Mouse (Mus musculus) right cerebral cortex, postnatal 4 days (tissue): ENCODE results near the gene Parp16.
"Not testable (repeated sequence)": the region's sequence is repeated elsewhere in the genome, so short reads cannot be mapped to it uniquely, and the experiment has no call there.

Source experiments
- DNase-seq: peaks from one replicate; pipeline ENCODE4 v3.0.0-alpha.2; 2022

Gene Parp16

GRCm38 (mm10) chr9:65178336-65179213 is 16.6 kb upstream of the Parp16 start:
- peak; percentile 27 for DNase-seq

- DNase-seq = no peak
Observed at GRCm38 (mm10) chr9:65179817-65180624, 15.1 kb upstream of the Parp16 start.

DNA sequence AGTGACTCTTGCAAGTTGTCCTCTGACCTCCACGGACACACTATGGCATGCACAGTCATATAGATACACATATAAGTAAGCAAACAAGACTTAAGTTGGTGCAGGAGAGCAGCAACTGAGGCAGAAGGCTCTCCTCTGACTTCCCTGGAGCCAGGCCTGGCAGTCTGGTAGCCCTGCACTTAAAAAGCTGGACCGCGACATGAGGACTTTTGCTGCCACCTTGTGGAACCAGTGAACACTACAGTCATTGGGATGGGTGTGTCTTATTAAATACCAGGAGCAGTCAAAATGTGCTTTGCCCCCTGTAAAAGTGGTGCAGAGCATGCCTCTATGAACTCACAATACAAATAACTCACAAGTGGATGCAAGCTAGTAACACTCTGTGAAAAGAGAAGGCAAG is 6.6 kb upstream of the Parp16 start:
- peak; percentile 78 for DNase-seq

DNA sequence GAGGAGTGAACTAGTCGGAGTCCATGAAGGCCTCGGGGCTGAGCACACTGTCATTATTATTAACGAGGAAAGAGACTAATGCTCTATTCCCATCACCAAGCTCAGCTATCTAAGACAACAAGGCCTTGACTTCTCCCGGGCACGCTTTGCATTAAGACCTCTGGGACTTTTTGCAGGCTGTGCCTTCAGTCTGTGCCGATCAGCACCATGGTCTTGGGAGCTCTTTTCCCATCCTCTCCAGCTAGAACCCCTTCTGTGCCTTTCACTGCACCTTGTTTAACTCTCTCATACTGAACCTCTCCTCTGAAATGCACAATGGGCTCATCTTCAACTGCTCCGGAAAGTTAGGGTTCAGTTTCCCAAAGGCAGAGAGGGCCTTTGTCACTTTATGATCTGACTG is 4.8 kb upstream of the Parp16 start:
- no peak for DNase-seq

DNA sequence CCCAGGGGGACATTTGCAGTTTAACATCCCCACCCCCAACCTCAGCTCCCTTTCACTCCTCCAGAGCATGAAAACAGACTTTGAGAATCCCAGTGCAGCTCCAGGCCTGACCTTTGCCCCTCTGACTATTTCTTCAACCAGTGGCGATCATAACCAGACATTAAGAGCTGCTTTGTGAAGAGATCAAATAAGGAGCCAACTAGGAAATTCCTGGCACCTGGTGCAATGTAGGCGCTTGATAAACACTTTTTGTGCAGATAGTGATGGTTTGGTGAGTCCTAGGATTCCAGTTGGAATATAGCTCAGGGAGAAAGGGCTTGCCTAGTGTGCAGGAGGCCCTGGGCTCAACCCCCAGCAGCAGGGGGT is 3.8 kb upstream of the Parp16 start:
- DNase-seq = no peak

DNA sequence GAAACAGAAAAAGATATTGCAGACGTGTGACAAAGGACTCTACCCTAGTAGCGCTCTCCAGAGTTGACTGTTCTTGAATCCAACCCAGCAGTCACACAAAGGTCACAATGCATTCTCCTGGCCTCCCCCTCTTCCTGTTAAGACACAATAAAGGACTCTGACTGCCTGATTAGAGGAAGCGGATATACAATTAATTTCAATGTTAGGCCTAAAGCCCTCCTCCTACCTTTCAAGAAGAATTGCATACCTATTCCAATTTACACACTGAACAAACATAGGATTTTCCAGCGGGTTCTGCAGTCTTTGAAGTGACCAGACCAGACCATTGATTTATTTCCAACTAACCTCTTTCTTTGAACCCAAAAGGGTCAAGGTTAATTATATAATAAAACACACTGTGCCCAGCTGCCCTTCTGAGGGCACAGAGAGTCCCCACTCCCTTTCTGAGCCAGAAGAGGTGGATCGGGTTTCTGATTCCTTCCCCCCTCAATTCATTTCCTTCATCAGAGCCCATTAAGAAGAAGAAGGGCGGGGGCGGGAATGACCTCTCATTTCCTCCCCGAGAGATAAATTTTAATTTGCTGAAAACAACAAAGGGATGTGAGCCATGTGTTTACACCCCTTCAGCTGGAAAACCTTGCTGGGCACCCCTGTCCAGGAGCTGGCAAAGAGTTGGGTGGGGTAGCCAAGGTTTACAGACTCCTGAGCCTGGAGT is 3.2 kb upstream of the Parp16 start:
- DNase-seq = no peak

DNA sequence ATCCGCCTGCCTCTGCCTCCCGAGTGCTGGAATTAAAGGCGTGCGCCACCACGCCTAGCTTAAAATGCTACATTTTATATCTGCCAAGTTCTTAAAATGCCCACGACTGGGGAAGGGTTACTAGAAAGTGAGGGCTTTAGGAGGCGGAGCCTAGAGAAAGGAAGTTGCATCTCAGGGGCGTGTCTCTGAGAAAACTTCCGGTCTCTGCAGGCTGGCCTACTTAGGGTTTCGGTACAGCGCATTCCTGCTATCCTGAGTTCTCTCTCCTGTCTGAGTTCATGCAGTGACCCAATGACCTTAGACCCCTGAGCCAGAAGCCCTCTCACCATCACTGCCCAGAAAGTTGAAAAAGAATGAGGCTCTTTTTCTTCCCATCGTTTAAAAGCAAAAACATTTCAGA is 1.9 kb upstream of the Parp16 start:
- DNase-seq = no peak

GRCm38 (mm10) chr9:65195621-65195981 is 448 bp downstream of the Parp16 start:
- DNase-seq = peak; percentile 40

DNA sequence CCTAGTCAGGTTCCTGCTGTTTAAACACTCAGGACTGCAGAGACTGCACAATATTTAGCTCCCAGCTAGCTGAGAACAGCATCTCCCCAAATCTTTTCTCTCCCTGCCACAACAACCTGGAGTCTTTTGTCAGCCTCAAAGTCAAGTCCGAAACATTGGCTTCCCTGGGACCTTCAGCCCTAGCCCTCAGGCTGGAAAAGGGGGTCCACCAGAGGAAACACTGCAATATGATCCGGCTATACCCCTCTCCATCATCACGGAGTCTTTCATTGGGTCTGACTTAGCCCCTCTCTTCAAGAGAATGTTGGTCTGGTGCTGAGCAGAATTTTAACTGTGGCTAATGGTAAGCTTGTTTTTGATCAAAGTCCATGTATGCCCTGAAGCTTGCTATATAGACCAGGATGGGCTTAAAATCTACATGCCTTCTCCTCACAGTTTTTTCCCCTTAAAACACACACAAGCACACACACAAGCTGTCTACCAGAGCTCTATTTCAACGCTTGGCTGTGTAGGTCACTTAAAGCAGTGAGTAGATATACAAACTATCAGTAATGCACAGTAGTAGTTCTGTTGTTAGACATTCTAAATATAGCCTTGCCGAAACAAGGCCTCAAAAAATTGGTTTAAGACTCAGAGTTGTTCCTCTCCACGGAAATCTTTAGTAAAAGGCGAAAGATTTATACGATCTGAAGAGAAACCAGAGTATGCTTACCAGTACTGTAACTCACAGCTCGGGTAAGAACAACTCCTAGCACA is 1.0 kb downstream of the Parp16 start:
- no peak for DNase-seq

DNA sequence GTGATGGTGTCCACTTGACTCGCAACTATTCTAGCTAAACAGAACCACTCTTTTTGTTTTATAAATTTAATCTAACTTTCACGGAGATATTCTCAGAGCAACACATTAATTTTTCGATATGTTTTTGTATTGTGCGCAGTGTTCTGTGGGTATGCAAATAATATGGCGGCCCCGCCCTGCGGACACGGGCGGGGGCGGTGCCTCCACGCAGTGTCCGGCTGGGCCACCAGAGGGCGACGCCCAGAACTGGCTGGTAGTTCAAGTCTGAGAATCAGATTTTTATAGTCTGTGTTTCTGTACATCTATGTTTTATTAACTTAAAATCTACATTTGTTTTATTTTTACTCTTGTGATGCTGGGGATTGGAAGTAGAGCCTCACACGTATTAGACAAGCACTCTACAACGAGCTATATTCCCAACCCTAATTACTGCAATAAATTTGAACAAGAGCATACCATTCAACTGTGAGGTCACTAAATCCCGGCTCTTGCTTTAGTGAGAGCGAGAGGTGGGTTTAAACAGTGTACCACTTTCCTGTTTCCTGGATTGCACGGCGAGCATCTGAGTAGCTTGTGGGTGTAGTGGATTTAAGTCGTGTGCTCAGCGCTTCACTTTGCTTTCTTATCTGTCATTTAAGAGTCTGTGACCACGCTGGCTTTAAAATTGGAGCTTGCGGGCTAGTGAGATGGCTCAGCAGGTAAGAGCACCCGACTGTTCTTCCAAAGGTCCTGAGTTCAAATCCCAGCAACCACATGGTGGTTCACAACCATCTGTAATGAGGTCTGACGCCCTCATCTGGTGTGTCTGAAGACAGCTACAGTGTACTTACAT is 1.8 kb downstream of the Parp16 start:
- peak; percentile 99 for DNase-seq

DNA sequence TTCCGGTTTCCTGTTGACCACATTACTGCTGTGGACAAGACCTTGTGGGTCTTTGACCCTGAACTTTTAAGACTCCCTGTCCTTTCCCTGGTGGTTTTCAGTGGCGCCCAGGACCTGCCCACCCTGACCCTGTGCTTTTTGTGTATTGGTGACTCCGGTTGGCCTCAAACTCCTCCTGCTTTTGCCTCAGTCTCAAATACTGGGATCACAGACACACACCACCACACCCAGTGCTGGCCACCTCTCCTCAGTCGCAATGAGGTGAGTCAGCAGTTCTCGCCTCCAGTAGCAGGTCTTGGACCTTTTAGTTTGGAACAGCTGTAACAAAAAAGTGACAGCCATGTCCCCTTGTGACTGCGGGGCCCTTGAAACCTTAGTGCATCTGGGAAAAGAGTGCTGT is 2.7 kb downstream of the Parp16 start:
- DNase-seq = no peak

DNA sequence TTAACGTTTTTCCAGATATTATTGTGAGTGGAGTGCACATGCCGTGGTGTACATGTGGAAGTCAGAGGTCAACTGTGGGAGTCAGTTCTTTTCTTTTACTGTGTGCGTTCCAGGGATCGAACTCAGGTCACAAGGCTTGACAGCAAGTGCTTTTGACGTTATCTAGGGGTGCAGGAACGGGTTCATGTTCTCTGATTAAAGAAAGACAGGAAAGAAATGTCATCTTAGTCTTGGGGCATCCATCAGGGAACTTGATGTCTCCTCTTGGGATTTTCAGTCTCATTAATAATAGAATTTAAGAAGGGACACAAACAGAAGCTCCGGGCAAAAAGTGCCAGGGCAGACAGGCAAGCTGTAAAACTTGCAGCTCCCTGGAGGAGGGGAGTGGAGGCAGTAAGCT is 4.6 kb downstream of the Parp16 start:
- DNase-seq = no peak

DNA sequence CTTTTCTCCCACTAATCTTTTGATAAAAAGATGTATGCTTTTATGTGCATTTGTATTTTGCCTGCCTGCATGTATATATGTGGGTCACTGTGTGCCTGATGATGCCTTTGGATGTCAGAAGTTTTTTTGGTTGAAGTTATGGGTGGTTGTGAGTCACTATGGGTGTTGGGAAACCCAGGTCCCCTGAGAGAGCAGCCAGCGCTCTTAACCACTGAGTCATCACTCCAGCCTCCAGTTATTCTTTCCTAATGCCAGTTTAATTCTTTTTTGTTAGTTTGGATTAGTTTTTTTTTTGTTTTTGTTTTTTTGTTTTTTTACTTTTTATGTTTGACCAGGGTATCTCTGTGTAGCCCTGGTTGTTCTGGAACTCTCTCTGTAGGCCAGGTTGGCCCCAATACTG is 5.5 kb downstream of the Parp16 start:
- no peak for DNase-seq

- no peak for DNase-seq
Observed at GRCm38 (mm10) chr9:65201021-65201380, 5.8 kb downstream of the Parp16 start.

GRCm38 (mm10) chr9:65201381-65202164 is 6.4 kb downstream of the Parp16 start:
- peak; percentile 96 for DNase-seq

GRCm38 (mm10) chr9:65202165-65202754 is 7.1 kb downstream of the Parp16 start:
- DNase-seq = no peak

- DNase-seq = no peak
Observed at GRCm38 (mm10) chr9:65205049-65205815, 10.1 kb downstream of the Parp16 start.

- DNase-seq = not testable (repeated sequence)
Observed at GRCm38 (mm10) chr9:65207041-65207815, 12.1 kb downstream of the Parp16 start.
